Mouse (Mus musculus): ENCODE measurements around the gene Tnfaip2. TPM values are rescaled to one million over a fixed set of nuclear protein-coding genes. Genes with fewer than 3 reads are reported as not detected.

The Tnfaip2 gene
- total RNA-seq, 2 experiments from 2014 or later, result 19.1 to 23.3 TPM

GRCm38 (mm10) chr12:111445890-111446613, 3.8 kb downstream of the Tnfaip2 start:
- DNase-seq, result no peak

- DNase-seq, result no peak
Measured at GRCm38 (mm10) chr12:111446745-111447144, 4.5 kb downstream of the Tnfaip2 start.

- peak; percentile 10 for DNase-seq
Measured at GRCm38 (mm10) chr12:111447350-111447749, 5.1 kb downstream of the Tnfaip2 start.

- peak; percentile 15 for DNase-seq
Measured at GRCm38 (mm10) chr12:111447898-111448760, 5.9 kb downstream of the Tnfaip2 start.

- DNase-seq, result peak; percentile 54
Measured at GRCm38 (mm10) chr12:111448931-111449705, 6.8 kb downstream of the Tnfaip2 start.

GRCm38 (mm10) chr12:111450359-111450758, 8.1 kb downstream of the Tnfaip2 start:
- DNase-seq, result peak; percentile 66

- no peak for DNase-seq
Measured at GRCm38 (mm10) chr12:111451561-111451960, 9.3 kb downstream of the Tnfaip2 start.

- peak; percentile 61 for DNase-seq
Measured at GRCm38 (mm10) chr12:111454021-111454420, 11.8 kb downstream of the Tnfaip2 start.

GRCm38 (mm10) chr12:111454543-111455280, 12.4 kb downstream of the Tnfaip2 start:
- DNase-seq, result no peak

- no peak for DNase-seq
Measured at GRCm38 (mm10) chr12:111455311-111455846, 13.1 kb downstream of the Tnfaip2 start.

GRCm38 (mm10) chr12:111455860-111456259, 13.6 kb downstream of the Tnfaip2 start:
- DNase-seq, result no peak

- no peak for DNase-seq
Measured at GRCm38 (mm10) chr12:111457742-111458141, 15.5 kb downstream of the Tnfaip2 start.

GRCm38 (mm10) chr12:111463570-111463969, 21.3 kb downstream of the Tnfaip2 start:
- DNase-seq, result no peak

- DNase-seq, result no peak
Measured at GRCm38 (mm10) chr12:111466369-111466768, 24.1 kb downstream of the Tnfaip2 start.

GRCm38 (mm10) chr12:111468206-111468605, 25.9 kb downstream of the Tnfaip2 start:
- DNase-seq, result no peak

GRCm38 (mm10) chr12:111469507-111469906, 27.2 kb downstream of the Tnfaip2 start:
- peak; percentile 86 for DNase-seq

GRCm38 (mm10) chr12:111471119-111471518, 28.9 kb downstream of the Tnfaip2 start:
- DNase-seq, result no peak

GRCm38 (mm10) chr12:111471721-111472120, 29.5 kb downstream of the Tnfaip2 start:
- DNase-seq, result no peak

GRCm38 (mm10) chr12:111472886-111473285, 30.6 kb downstream of the Tnfaip2 start:
- DNase-seq, result no peak

GRCm38 (mm10) chr12:111474384-111474783, 32.1 kb downstream of the Tnfaip2 start:
- no peak for DNase-seq

GRCm38 (mm10) chr12:111474893-111475643, 32.8 kb downstream of the Tnfaip2 start:
- peak; percentile 84 for DNase-seq

All from heart, postnatal 4 days (tissue).